In genomic region chr17:26397339-26397738, GRCm38 (mm10) we compare ENCODE assay signal across 10 mouse cellular contexts. TPM values are rescaled to one million over a fixed set of nuclear protein-coding genes. Genes with fewer than 3 reads are reported as not detected.
DNase-seq lines count a peak whose midpoint lies in the region; ATAC-seq lines count a peak whose summit lies in the region.
"Had no signal": no experiment of that assay in that cellular context is flagged by ENCODE, and none has a peak within 500 bp of the region (broad histone marks: within the 10 kb centered on the region; RNA-seq: fewer than 3 reads in every experiment).

No protein-coding gene starts in this region.

- H3K36me3 ChIP-seq in neural tube, embryonic 15.5 days, result no peaks in the 10 kb centered on the region
- H3K36me3 ChIP-seq in midbrain, embryonic 15.5 days (replicated peaks), result no peaks in the 10 kb centered on the region
- H3K36me3 ChIP-seq: neural tube, embryonic 12.5 days had no signal

- DNase-seq in adrenal gland, adult 2 months, result peak; percentile 27
- DNase-seq in adrenal gland, postnatal 25 days, result no peak
- DNase-seq in 3T3-L1 (ENCODE audit: low read depth, low spot score), result peak; percentile 11
- peak; percentile 68 to 71 for DNase-seq in heart, postnatal 14 days
- DNase-seq in lung, postnatal 14 days, result peak; percentile 19
- DNase-seq in spleen, adult 18-20 months, result no peak

- H3K4me3 ChIP-seq in neural tube, embryonic 15.5 days (replicated peaks), result no peak overlapping the region
- no peak overlapping the region for H3K4me3 ChIP-seq in midbrain, embryonic 15.5 days
- H3K4me3 ChIP-seq: neural tube, embryonic 12.5 days had no signal

- no peak for ATAC-seq in neural tube, embryonic 15.5 days (ENCODE audit: low FRiP score)
- no peak for ATAC-seq in midbrain, embryonic 15.5 days (replicated peaks)
- ATAC-seq: activated CD4-positive, CD25-positive, alpha-beta regulatory T cell, adult 4 months had no signal

- no peak overlapping the region for H3K27ac ChIP-seq in neural tube, embryonic 15.5 days (replicated peaks)
- H3K27ac ChIP-seq in midbrain, embryonic 15.5 days, result no peak overlapping the region
- H3K27ac ChIP-seq: neural tube, embryonic 12.5 days had no signal

- H3K9me3 ChIP-seq in neural tube, embryonic 15.5 days (replicated peaks), result no peaks in the 10 kb centered on the region
- no peaks in the 10 kb centered on the region for H3K9me3 ChIP-seq in midbrain, embryonic 15.5 days
- H3K9me3 ChIP-seq: neural tube, embryonic 12.5 days had no signal

- no peak overlapping the region for H3K4me2 ChIP-seq in neural tube, embryonic 15.5 days
- no peak overlapping the region for H3K4me2 ChIP-seq in midbrain, embryonic 15.5 days
- H3K4me2 ChIP-seq: neural tube, embryonic 12.5 days had no signal

- intact Hi-C loops in heart, postnatal 14 days (cut with DNase I), result no loop called here

- H3K4me1 ChIP-seq in neural tube, embryonic 15.5 days, result no peaks in the 10 kb centered on the region
- no peaks in the 10 kb centered on the region for H3K4me1 ChIP-seq in midbrain, embryonic 15.5 days
- H3K4me1 ChIP-seq: neural tube, embryonic 12.5 days had no signal

- 57% methylated on average over 6 of the region's 6 CpGs for WGBS in neural tube, embryonic 15.5 days
- WGBS in midbrain, embryonic 15.5 days, result 60% methylated on average over 6 of the region's 6 CpGs

- no peak overlapping the region for H3K9ac ChIP-seq in neural tube, embryonic 15.5 days (replicated peaks)
- H3K9ac ChIP-seq in midbrain, embryonic 15.5 days, result no peak overlapping the region
- H3K9ac ChIP-seq: neural tube, embryonic 12.5 days had no signal

- no peaks in the 10 kb centered on the region for H3K27me3 ChIP-seq in neural tube, embryonic 15.5 days (replicated peaks)
- H3K27me3 ChIP-seq in midbrain, embryonic 15.5 days (replicated peaks), result no peaks in the 10 kb centered on the region
- H3K27me3 ChIP-seq: neural tube, embryonic 12.5 days had no signal

RNA-seq across cellular contexts. Expression of gene Neurl1b, which starts 17.3 kb away (rescaled TPM):
- 10 to 100 TPM; 31.7 to 48.5 TPM for total RNA-seq in adrenal gland, adult 2 months (2021)
- polyA plus RNA-seq in adrenal gland, adult 2 months (2012; rRNA removed), result 142 and 152 TPM in 2 replicates
- 49.1 and 57.1 TPM in 2 replicates for total RNA-seq in adrenal gland, postnatal 25 days (2021)
- total RNA-seq in heart, postnatal 14 days (2021), result 10 to 100 TPM in 1 of 2 experiments, 1 to 10 TPM in 1; 8.9 to 12.3 TPM
- 1.3 and 1.8 TPM in 2 replicates for polyA plus RNA-seq in neural tube, embryonic 15.5 days (2015; fragmentation: Nextera tagmentation; extraction: Ambion mirVana)
- polyA plus RNA-seq in midbrain, embryonic 15.5 days (2015; fragmentation: Nextera tagmentation; extraction: Ambion mirVana), result 1.9 and 2.2 TPM in 2 replicates

Comparison
In these comparisons a context has a peak if more than half of its experiments do, and no peak if none do; other contexts are left out.
1. DNase-seq: peak in adrenal gland, adult 2 months (single experiment), 3T3-L1 (single experiment), heart, postnatal 14 days (2 of 2) and lung, postnatal 14 days (single experiment); none in adrenal gland, postnatal 25 days (single experiment) and spleen, adult 18-20 months (0 of 2).